Mouse (Mus musculus): ENCODE data around the gene Elof1. TPM values are rescaled to one million over a fixed set of nuclear protein-coding genes. Genes with fewer than 3 reads are reported as not detected.
"Not testable (repeated sequence)": the region's sequence is repeated elsewhere in the genome, so short reads cannot be mapped to it uniquely, and the experiment has no call there.

Elof1 gene
- polyA plus RNA-seq, 1 experiment from 2014 or later, result 123 TPM

- in situ Hi-C loops (cut with MboI; ENCODE audit: low pct_unique_long_range_greater_than_20kb), result loop anchor here (5.0 kb wide), 2 partner anchors 72 to 242 kb away; partner anchors contain the start of gene Zfp809
- ChIA-PET CTCF (interaction anchor here (0.7 to 1.2 kb wide), 6 partner anchors 12 to 256 kb away, joined by 3 to 9 read pairs (median 4); partner anchors contain the start of gene 9530077C05Rik), POLR2A (no interaction called here)
- DNase-seq (ENCODE audit: low read depth, low spot score), result no peak
- H3K27me3 ChIP-seq, result no peaks in the 10 kb centered on the region
- no peak for TF ChIP-seq CTCF (IDR thresholded peaks at IDR 0.05)
- no peak for ATAC-seq
Observed at GRCm38 (mm10) chr9:22155614-22156013, 38.6 kb upstream of the Elof1 start.

- H3K27me3 ChIP-seq, result no peaks in the 10 kb centered on the region
- ChIA-PET CTCF (interaction anchor here (2.8 kb wide), 1 partner anchor 11 kb away, joined by 11 read pairs; no protein-coding TSS in a partner anchor), POLR2A (no interaction called here)
- peak; percentile 23 for TF ChIP-seq CTCF (IDR thresholded peaks at IDR 0.05)
- in situ Hi-C loops (cut with MboI; ENCODE audit: low pct_unique_long_range_greater_than_20kb), result no loop called here
- ATAC-seq (no peak), DNase-seq (ENCODE audit: low read depth, low spot score) (no peak)
Observed at GRCm38 (mm10) chr9:22153810-22154209, 36.8 kb upstream of the Elof1 start.

- peak; percentile 30 for TF ChIP-seq CTCF (IDR thresholded peaks at IDR 0.05)
- ChIA-PET POLR2A (no interaction called here), CTCF (interaction anchor here (1.0 to 1.3 kb wide), 2 partner anchors 8 to 312 kb away, joined by 3 read pairs; no protein-coding TSS in a partner anchor)
- no peak for DNase-seq (ENCODE audit: low read depth, low spot score)
- no peak for ATAC-seq
- in situ Hi-C loops (cut with MboI; ENCODE audit: low pct_unique_long_range_greater_than_20kb), result no loop called here
- H3K27me3 ChIP-seq, result no peaks in the 10 kb centered on the region
Observed at GRCm38 (mm10) chr9:22150946-22151345, 34.0 kb upstream of the Elof1 start.

- CTCF ChIA-PET, result interaction anchor here (1.0 kb wide), 1 partner anchor 312 kb away, joined by 3 read pairs; no protein-coding TSS in a partner anchor
- ATAC-seq; POLR2A ChIA-PET; H3K27me3 ChIP-seq; DNase-seq (ENCODE audit: low read depth, low spot score); in situ Hi-C loops (cut with MboI; ENCODE audit: low pct_unique_long_range_greater_than_20kb): not testable (repeated sequence)
Observed at GRCm38 (mm10) chr9:22150249-22150693, 33.3 kb upstream of the Elof1 start.

GRCm38 (mm10) chr9:22149426-22150248, 32.7 kb upstream of the Elof1 start:
- ATAC-seq (no peak), DNase-seq (ENCODE audit: low read depth, low spot score) (no peak)
- no peaks in the 10 kb centered on the region for H3K27me3 ChIP-seq
- in situ Hi-C loops (cut with MboI; ENCODE audit: low pct_unique_long_range_greater_than_20kb), result no loop called here
- POLR2A ChIA-PET, result interaction anchor here (0.6 kb wide), 1 partner anchor 1113 kb away, joined by 3 read pairs; no protein-coding TSS in a partner anchor
- TF ChIP-seq CTCF (IDR thresholded peaks at IDR 0.05), result no peak
- CTCF ChIA-PET, result no interaction called here

GRCm38 (mm10) chr9:22144304-22144965, 27.5 kb upstream of the Elof1 start:
- ChIA-PET CTCF (interaction anchor here (1.5 to 7.0 kb wide), 5 partner anchors 11 to 267 kb away, joined by 6 to 81 read pairs (median 9); partner anchors contain the start of genes 9530077C05Rik and Gm49318), POLR2A (interaction anchor here (1.3 kb wide), 1 partner anchor 26 kb away, joined by 3 read pairs; no protein-coding TSS in a partner anchor)
- TF ChIP-seq CTCF (IDR thresholded peaks at IDR 0.05), result no peak
- ATAC-seq, result no peak
- H3K27me3 ChIP-seq, result no peaks in the 10 kb centered on the region
- DNase-seq (ENCODE audit: low read depth, low spot score), result no peak
- in situ Hi-C loops (cut with MboI; ENCODE audit: low pct_unique_long_range_greater_than_20kb), result loop anchor here (5.0 kb wide), 1 partner anchor 72 kb away; the partner anchor contains the start of genes Gm49318 and Zfp653

GRCm38 (mm10) chr9:22143108-22144037, 26.4 kb upstream of the Elof1 start:
- in situ Hi-C loops (cut with MboI; ENCODE audit: low pct_unique_long_range_greater_than_20kb), result loop anchor here (5.0 kb wide), 1 partner anchor 71 kb away; the partner anchor contains the start of genes Gm49318 and Zfp653
- ChIA-PET POLR2A (interaction anchor here (1.0 to 1.3 kb wide), 2 partner anchors 25 to 76 kb away, joined by 3 read pairs; no protein-coding TSS in a partner anchor), CTCF (interaction anchor here (0.6 to 7.0 kb wide), 16 partner anchors 8 to 268 kb away, joined by 3 to 81 read pairs (median 4); partner anchors contain the start of genes 9530077C05Rik, Cnn1, Elof1 and Gm49318)
- DNase-seq (ENCODE audit: low read depth, low spot score), result peak; percentile 39
- no peak for ATAC-seq
- TF ChIP-seq CTCF (IDR thresholded peaks at IDR 0.05), result peak; percentile 96
- H3K27me3 ChIP-seq, result no peaks in the 10 kb centered on the region

- DNase-seq (ENCODE audit: low read depth, low spot score) (no peak), ATAC-seq (no peak)
- no peaks in the 10 kb centered on the region for H3K27me3 ChIP-seq
- no peak for TF ChIP-seq CTCF (IDR thresholded peaks at IDR 0.05)
- in situ Hi-C loops (cut with MboI; ENCODE audit: low pct_unique_long_range_greater_than_20kb), result loop anchor here (5.0 kb wide), 1 partner anchor 67 kb away; the partner anchor contains the start of genes Gm49318 and Zfp653
- CTCF ChIA-PET, result interaction anchor here (7.0 kb wide), 1 partner anchor 73 kb away, joined by 81 read pairs; the partner anchor contains the start of gene Gm49318
- POLR2A ChIA-PET, result no interaction called here
Observed at GRCm38 (mm10) chr9:22139746-22140145, 22.8 kb upstream of the Elof1 start.

- ATAC-seq (no peak), DNase-seq (ENCODE audit: low read depth, low spot score) (no peak)
- TF ChIP-seq CTCF (IDR thresholded peaks at IDR 0.05), result no peak
- ChIA-PET POLR2A (no interaction called here), CTCF (interaction anchor here (0.9 to 7.0 kb wide), 7 partner anchors 8 to 139 kb away, joined by 3 to 81 read pairs (median 3); partner anchors contain the start of gene Gm49318)
- in situ Hi-C loops (cut with MboI; ENCODE audit: low pct_unique_long_range_greater_than_20kb), result no loop called here
- H3K27me3 ChIP-seq, result no peaks in the 10 kb centered on the region
Observed at GRCm38 (mm10) chr9:22138480-22138879, 21.5 kb upstream of the Elof1 start.

Data from Patski (cell line).